Comparison of ENCODE assay signal across 25 mouse cellular contexts in genomic region chr17:25786781-25787504, GRCm38 (mm10). TPM values are rescaled to one million over a fixed set of nuclear protein-coding genes. Genes with fewer than 3 reads are reported as not detected.
"Had no signal": no experiment of that assay in that cellular context is flagged by ENCODE, and none has a peak within 500 bp of the region (broad histone marks: within the 10 kb centered on the region; RNA-seq: fewer than 3 reads in every experiment).

No protein-coding gene starts in this region.

- H3K27ac ChIP-seq: kidney, postnatal 0 days; limb, embryonic 13.5 days; liver, embryonic 12.5 days; liver, embryonic 15.5 days; lung, embryonic 15.5 days; midbrain, embryonic 10.5 days; midbrain, embryonic 13.5 days; stomach, postnatal 0 days had no signal

- H3K4me3 ChIP-seq: limb, embryonic 13.5 days; liver, embryonic 12.5 days; liver, embryonic 15.5 days; lung, embryonic 15.5 days; megakaryocyte, embryonic 14.5 days; midbrain, embryonic 10.5 days; midbrain, embryonic 13.5 days had no signal

- ATAC-seq: liver, embryonic 12.5 days; midbrain, embryonic 13.5 days; midbrain, embryonic 16.5 days had no signal

- H3K27me3 ChIP-seq: limb, embryonic 13.5 days; liver, embryonic 12.5 days; liver, embryonic 15.5 days; lung, embryonic 15.5 days; midbrain, embryonic 13.5 days had no signal

- H3K9me3 ChIP-seq: limb, embryonic 13.5 days; liver, embryonic 12.5 days; liver, embryonic 15.5 days; lung, embryonic 15.5 days; megakaryocyte, embryonic 14.5 days; midbrain, embryonic 10.5 days; midbrain, embryonic 13.5 days had no signal

- DNase-seq: kidney, postnatal 36 days; left cerebral cortex, postnatal 4 days; liver; lung, adult 18-20 months; lung, postnatal 10 days; lung, postnatal 36 days; thymus, adult 2 months; thymus, postnatal 14 days; thymus, postnatal 4 days had no signal

RNA-seq across cellular contexts. Expression of gene Ccdc78, which starts 0.6 kb away (rescaled TPM):
- total RNA-seq: left cerebral cortex, postnatal 14 days; left cerebral cortex, postnatal 4 days; monocyte, adult 5-6 weeks had no signal
- polyA plus RNA-seq: spleen, adult 2 months had no signal

RNA-seq across cellular contexts. Expression of gene AC134908.4, which starts 8.5 kb away (rescaled TPM):
- total RNA-seq: layer of hippocampus, postnatal 10 days; left cerebral cortex, postnatal 14 days; left cerebral cortex, postnatal 4 days; monocyte, adult 5-6 weeks had no signal
- polyA plus RNA-seq: limb, embryonic 13.5 days; liver, embryonic 12.5 days; liver, embryonic 15.5 days; midbrain, embryonic 13.5 days; midbrain, embryonic 16.5 days; small intestine, adult 2 months; stomach, embryonic 14.5 days had no signal
